Mouse (Mus musculus) liver, postnatal 0 days (tissue): ENCODE data around the gene Tmem107.

Experiments
- CTCF ChIP-seq: sonication (generic); IDR thresholded peaks from 2 replicates; pipeline ENCODE4 v1.5.1; 2016; ENCODE audit warnings: antibody characterized with exemption, low read depth
- EP300 ChIP-seq: IDR thresholded peaks from 2 replicates; pipeline ENCODE4 v1.6.1; 2016; ENCODE audit warnings: antibody characterized with exemption, low read depth, mild to moderate bottlenecking

DNA sequence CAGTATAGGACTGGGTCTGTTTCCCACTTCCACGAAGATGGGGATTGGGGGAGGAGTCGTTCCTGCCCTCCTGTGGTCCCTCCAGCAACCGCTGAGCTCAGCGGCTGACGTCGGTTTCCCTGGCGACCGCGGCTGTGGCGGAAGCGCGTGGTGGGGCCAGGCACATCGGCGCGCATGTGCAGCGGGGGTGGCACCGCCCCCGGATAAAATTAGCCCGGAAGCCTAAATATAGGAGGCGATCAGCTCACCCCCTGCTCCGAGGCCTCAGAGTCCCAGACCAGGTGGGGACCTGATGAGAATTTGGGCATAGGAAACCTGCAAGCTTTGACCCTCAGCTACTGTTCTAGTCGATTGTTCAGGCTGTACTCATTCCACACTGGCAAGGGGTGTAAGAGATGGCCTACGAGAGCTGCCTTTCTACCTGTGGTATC lies 29.3 kb downstream of the Tmem107 start:
- no peak for TF ChIP-seq EP300
- peak; percentile 35 for TF ChIP-seq CTCF
